Mouse (Mus musculus): ENCODE data around the gene Rhob. TPM values are rescaled to one million over a fixed set of nuclear protein-coding genes. Genes with fewer than 3 reads are reported as not detected.
"Not testable (repeated sequence)": the region's sequence is repeated elsewhere in the genome, so short reads cannot be mapped to it uniquely, and the experiment has no call there.

The Rhob gene
- total RNA-seq, 2 experiments from 2014 or later = 42.1 to 43.0 TPM

DNA sequence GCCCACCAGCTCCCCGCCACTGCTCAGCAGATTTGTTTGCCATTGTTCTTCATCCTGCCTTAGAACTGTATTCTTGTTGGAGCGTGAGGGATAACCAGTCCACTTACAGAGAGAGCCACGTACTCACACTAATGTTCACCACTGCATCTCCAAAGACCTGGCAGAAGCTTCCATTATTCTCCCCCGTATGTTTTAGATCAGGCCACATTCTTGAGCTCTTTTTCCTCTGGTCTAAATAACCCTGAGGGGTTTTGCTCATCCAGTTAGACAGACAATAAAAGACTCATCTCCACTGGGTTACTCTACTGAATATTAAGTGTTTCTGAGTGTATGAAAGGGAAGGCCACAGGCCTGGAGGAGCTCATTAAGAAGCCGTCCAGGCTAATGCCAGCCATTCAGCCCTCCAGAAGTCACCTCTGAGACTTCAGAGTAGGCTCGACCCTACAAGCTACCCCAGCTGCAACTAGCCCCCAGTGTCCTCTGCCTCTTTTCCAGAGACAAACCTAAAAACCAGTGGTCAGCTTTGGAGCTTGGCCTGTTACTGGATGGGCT is 24.9 kb downstream of the Rhob start:
- no peak for DNase-seq

DNA sequence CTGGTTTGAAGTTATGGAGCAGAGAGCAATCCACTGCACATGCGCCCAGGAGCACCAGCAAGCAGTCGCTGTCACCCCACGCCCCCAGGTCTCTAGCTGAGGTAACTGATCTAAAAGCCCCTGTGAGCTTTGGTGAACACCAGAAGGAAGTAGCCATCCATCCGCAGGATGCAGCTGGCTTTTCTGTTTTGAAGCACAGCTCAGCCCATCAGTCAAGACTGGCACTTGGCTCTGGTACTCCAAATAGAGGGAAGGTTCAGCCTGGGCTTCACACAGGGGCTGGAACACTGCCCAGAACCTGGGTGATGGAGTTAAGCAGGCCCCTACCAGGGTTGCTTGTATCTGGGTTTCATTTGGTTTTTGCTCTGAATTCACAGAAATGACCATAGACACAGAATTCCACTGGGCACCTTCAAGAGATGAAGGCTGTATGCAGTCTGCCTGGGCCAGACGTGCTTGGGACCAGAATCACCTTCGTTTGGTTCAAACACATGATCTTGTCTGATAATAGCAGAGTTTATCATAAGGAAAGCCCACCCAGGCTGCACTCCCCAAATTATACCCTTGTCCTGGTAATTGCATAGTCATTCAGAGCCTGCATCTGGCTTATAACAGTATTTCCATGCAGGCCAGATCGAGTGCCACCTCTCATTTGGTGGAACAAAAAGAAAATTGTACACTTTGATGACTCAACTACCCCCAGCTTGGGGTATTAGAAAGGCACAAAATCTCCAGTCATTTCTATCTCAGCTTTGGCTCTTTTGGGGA is 27.0 kb downstream of the Rhob start:
- DNase-seq = no peak

DNA sequence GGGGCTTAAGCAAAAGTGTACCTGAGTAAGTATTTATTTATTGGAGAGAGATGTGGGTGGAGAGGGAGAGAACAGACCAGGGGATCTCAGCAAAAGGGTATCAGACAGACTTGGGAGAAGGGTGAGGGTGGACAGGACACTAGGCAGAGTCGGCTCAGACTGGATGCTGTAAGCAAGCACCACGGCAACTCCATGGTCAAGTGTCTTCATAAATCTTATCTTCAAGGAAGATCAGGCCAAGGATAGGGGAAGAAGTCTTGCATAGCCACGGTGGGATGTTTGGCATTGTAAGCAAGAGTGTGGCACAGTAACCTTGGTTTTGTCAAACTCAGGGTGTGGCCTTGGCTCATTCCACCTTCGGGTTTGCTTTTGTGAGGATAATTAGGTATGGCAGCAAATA is 27.8 kb downstream of the Rhob start:
- DNase-seq = no peak

DNA sequence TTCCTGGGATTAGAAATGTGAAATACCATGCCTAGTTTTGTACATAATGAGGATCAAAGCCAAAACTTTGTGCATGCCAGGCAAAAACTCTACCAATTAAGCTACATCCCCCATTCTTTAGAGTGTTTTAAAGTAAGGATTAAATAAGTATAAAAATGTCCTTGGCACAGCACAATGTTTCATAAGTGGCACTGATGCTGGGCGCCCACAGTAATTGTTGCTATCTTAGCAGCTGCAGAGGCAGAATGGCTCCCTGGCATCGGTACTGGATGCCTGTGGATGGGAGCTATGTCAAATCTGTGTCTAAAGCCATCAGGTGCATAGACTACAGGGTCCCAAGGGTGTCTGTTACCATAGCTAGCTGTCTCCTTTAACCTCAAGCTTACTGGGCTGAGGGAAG is 28.8 kb downstream of the Rhob start:
- DNase-seq = no peak

DNA sequence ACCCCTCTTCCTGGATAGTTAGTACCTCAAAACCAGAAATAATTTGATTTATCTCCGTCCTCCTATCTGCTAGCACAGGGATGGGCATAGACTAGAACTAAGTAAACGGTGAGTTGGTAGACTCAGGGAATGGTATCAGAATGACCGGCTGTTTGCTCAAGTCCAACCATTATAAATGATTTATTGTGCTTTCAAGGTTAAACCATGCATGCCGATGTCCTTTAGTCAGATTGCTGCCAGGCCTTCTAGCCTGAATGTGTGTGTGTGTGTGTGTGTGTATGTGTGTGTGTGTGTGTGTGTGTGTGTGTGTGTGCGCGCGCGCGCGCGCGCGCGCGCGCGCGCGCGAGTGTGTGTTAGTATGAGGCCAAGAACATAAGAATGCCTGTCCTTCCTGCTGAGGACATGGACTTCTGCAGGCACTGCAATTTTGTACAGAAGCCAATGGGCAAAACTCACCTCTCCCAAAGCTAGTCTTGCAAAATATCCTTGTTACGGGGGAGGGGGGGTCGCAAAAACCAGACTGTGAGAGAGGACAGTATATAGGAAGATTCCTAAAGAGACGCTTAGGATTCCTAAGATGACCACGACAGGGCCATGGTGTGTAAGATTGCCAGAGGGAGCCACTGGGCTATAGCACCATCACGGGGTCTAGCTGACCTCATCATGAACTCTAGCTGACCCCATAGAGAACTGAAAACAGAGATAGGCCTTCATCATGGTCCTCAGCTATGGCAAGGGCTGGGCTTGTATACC is 29.9 kb downstream of the Rhob start:
- DNase-seq = no peak

DNA sequence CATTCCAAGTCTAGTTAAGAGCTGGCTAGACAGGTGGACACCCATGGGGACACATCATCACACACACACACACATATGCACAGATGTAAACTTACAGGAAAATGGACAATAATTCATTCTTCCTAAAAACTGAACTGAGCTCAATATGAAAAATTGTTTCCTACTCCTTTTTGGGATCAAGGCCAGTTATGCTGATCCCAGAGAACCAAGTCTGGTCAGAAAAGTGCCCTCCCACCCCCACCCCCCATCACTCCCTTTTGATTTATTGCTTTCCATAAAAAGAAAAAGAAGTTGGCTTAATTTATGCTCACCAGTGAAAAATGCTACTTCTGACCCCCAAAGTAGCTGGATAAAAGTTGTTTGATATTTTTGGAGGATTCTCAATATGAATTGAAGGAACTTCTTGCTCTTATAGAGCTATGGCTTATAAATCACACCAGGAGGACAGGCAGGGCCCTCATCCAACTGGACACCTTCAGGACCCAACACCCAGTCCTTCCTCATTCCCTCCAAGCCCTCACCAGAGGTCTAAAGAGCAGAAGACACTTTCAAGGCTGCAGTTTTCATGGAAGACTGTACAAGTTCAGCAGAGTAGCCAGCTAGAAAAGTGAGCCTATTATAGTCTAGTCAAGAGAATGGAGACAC is 31.5 kb downstream of the Rhob start:
- DNase-seq = no peak

DNA sequence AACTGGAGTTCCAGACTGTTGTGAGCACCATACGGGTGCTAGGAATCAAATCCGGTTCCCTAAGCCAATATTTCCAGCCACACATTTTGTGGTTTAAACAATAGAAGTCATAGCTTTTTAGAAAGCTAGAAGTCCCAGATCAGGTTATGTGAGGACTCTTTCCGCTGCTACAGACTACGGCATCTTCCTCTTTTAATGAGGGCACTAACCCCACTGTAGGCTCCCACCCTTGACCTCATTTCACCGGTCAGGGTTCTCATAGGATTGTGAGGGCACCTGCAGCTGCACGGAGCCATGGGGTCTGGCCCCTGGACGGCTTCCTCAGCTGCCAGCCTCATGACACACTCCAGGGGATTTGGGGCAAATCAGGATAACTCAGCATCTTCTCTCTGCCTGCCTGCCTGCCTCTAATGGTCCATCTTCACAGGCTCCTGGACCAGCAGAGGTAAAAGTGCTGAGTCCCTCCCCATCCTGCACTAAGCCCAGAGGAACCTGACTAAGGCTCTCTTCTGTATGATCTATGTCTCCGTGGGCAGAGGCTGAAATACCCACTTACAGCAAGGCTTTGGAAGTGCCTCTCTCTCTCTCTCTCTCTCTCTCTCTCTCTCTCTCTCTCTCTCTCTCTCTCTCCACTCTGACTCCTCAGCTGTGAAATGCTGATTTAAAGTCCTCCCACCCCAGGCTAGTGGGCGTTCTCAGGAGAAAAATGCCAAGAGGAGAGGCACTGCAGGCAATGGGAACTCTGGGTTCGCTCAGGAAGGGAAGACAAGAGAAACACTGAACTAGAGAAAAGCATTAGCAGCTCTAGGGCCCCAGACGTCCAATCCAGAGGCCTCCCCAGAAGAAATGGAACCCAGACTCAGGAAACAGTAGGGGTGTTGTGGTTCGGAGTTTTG is 32.5 kb downstream of the Rhob start:
- no peak for DNase-seq

DNA sequence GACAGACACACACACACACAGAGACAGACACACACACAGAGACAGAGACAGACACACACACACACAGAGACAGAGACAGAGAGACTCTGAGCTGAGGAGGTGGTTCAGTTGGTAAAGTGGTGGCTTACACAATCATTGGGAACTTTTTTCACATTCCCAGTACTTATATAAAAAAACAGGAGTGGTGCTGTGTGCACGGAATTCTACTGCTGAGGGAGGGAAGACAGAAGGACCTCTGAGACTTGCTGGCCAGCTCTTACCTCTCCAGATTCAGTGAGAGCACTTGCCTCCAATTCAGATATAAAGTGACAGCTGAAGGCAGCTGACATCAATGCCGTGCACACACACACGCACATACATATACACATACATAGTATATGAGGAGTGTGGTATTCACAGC is 34.1 kb downstream of the Rhob start:
- DNase-seq = no peak

DNA sequence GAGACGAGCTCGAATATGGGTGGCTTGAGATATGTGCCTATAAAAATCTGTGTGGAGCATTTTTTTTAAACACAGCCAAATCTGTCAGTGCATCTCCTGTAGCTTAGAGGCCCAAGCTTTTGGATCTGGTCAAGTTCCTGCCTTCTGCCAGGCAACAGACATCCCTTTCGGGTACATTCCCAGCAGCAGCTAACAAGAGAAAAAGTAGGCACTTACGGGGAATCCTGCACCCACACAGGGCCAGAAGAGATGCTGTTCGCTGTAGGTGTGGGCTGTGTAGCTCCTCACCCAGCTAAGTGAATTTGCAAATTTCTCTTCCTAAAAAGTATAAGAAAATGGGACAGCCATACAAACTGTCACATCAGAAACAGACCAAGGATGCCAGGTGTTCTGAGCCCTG is 34.8 kb downstream of the Rhob start:
- DNase-seq = no peak

DNA sequence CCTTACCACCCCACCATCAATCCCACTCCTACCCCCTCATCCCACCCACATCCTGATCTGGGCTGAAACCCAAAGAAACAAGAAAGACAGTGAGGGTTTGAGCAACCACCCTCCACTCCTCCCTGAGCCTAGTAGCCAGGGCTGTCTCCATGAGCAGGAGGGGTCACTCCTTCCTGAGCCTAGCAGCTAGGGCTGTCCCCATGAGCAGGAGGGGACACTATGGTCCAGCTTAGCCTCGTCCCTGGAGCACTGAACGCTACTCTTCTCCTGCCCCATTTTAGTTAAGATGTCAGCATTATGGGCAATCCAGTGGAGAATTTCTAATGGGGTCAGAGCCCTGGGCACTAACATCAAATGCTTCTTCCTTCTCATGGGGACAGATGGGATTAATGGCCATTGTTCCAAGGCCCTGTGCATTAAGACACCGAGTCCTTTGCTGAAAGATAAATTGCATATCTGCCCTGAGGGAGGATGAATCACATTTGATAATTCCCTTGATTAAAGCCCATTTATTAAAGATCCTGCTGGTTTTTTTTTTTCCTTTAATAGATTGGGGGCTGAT is 36.1 kb downstream of the Rhob start:
- DNase-seq = no peak

DNA sequence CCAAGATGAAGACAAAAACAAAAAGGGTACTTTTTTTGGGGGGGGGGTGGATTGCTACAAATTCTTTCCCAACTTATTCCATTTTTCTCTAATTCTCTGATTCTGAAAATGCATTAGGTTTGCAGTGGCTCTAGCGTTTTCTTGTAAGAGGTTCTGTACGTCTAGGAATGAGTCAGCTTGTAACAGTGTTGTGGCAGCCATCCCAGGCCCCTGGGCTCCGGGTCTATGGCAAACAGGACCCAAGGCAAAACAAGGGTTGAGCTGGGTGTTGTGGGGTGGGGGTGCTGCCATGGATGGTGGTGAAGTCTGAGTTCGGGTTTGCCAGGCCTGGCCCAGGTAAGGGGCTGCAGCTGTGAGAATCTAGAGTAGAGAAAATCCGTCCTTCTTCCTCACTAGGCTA is 37.3 kb downstream of the Rhob start:
- DNase-seq = no peak

DNA sequence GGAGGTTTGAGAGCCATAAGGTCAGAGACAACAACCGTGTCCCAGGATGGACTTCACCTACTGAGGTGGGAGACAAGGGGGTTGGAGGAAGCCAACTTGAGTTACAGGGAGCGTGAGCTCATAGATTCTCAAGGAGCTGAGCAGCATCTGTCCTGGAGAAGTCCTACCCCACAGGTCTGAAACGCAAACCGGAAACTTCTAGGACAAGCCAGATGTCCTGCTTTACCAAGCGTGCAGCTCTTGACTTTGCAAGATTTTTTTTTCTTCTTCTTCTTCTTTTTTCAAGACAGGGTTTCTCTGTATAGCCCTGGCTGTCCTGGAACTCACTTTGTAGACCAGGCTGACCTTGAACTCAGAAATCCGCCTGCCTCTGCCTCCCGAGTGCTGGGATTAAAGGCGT is 38.2 kb downstream of the Rhob start:
- not testable (repeated sequence) for DNase-seq

DNA sequence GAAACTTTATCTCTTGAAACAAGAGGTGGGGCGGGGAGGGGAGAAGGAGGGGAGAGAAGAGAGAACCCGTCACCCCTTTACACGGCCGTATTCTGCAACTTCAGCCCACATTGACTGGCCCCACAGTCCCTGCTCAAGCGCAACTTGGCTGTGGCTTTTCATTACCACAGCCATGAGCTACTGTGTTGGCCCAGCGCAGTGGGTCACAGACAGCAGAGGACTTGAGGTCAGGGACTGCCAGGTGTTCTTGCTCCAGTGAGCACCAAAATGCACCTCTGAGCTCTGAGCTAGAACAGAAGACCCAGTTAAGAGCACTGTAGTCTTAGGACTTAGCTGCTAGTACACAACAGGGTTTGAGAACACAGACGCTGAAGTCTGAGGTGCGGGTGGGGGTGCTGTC is 41.4 kb downstream of the Rhob start:
- no peak for DNase-seq

DNA sequence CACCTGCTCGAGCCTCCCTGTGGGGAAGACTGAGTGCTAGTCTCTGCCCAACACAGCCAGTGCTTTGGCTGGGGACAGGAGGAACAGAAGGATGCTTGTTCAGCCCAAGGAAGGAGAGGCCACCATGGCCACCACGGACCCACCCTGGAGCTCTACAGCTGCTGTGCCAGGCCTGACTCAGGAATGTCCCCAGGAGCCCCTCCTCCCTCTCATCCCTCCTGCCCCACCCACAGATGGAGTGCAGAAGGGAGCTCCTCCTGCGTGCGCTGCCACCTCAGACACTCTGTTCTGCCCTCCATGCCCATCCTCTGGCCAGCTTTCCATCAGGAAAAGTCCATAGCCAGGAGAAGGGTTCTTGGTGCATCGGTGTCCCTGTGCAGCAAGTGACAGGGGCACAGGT is 42.8 kb downstream of the Rhob start:
- DNase-seq = no peak

DNA sequence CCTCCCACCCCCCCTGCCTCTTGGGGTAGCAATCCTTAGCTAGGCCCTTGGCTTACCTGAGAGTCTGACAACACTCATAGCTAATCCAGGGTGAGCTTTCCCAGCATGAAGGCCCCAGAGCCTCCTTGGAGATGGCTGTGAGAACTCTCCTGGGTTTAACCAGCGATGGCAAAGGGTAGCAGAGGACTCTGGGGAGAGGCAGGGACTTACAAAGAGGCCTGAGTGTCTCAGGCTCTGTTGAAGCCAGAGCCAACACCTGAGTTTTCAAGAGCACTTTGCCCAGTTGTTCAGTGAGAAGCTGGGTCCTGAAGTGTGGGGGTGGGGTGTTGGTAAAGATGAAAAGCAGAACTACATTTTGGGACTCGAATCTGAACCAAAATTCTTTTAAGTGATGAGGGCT is 44.8 kb downstream of the Rhob start:
- DNase-seq = no peak

DNA sequence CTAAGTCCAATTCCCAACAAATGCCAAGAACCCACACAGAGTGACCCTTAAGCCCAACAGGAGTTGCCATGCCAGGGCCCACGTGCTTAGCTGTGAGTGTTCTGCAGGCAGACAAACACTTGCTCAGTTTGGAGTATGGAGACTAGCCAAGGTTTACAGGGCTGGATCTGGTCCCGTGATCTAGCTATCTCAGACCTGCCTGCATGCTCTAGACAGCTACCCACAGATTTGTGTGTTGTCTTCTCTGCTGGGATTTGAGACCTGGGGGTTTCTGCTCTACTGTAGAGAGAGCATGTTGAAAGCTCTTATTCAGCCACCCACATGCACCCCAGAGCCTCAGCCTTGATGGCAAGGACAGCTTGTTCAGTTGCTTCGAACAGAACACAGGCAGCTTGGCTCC is 45.3 kb downstream of the Rhob start:
- DNase-seq = peak; percentile 55

DNA sequence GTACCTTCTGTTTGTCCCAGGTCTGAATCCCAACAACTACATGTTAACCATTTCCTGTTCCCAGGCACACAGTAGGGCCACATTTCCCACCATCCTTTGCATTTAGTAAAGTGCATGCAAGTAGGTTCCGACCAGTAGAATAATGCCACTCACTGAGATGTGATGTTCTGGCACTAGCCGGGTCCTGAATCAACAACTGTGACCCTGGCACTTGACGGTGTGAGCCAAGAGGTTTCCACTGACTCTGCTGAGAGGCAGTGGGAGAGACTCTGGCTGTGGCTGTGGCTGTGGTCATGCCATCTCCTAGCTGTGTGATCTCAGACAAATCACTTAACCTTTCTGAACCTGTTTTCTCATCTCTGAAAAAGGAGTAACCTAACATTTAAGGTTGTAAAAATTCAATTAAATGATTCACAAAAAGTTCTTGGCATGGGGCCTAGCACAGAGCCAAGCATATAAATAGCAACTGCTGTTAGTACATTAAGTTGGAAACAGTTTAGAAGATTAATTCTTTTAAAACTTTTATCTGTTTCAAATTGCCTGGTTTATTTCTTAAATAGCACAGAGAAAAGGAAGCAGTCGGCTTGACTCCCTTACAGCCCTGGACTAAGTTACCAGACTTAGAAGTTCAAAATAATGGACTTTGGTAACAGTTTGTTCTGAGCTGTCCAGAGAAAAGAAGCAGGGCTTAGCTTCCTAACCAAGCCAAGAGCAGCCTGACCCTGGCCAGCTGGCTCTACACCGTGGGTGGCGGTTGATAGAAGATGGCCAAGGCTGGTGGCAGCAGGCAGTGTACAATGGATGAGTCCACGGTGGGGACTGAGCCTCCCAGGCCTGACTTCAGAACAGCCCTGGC is 46.8 kb downstream of the Rhob start:
- DNase-seq = peak; percentile 73

DNA sequence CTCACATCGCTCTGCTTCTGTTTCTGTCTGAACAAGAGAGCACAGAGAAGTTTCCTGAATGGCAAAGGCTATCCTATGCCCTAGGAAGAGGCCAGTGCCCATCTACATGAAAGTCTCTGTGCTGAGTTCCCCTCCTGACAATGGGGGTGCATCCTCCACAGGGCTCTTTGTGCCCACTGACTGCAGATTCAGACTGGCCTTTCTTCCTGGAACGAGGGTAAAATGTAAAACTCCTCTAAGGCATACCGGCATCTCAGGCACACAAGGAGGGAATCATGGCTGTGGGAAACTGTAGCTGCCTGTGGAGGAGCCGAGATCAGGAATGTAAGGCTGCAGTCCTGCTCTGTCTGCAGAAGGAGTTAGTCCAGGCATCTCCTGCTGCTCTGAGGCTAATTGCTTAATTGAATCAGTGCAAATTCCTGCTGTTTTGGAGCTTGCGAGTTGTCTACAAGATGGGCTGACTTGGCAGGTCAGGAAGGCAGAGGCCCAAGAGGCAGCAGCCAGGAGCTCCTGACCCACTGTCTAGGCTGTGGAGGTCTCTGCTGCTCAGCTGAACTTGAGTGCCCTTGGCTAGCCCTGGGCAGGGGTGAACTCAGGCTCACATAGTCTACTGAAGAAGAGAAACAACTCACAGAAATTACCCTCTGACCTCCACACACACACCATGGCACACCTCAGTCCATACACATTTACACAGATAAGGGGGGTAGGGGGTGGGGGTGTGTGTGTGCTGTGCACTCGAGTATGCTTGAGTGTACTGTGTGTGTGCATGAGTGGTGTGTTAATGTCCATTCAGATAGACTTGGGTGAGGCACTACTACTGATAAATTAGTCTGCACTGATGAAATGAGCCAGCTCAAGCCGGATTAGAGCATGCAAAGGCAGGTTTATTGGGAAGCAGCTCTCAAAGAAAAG is 48.0 kb downstream of the Rhob start:
- DNase-seq = no peak

DNA sequence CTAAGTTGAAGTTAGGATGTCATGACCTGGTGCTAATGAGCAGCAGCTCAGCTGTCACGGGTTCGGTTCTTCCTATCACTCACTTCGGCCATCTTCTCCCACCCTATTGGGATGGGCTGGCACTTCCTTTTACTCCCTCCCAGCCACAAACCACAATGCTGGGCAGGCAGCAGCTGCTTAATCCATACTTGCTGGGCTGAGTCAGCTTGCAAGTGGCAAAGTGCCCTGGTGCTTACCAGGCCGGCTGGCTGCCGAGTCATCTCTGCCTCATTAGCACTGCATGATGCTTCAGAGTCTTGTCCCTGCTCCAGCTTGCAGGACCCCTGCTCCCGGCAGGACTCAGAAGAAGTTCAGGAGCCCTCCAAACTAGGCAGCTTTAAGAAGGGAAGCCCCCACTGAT is 49.2 kb downstream of the Rhob start:
- peak; percentile 56 for DNase-seq

DNA sequence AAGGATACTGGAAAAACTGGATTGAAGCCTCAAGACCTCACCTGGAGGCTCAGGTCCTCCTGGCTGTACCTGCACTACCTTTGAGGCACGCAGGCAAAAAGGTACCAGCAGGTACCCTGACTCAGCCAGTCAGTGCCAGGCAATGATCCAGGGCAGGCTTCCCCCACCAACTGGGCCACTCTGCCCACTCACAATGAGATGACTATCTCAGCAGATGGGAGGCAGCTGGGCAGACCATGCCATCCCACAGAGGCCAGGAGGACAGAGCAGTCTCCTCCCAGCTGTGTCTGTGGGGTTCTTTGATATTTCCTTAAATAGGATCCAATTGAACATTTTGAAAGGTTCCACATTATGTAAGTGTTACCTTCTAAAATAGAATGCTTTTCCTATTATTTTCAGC is 49.8 kb downstream of the Rhob start:
- DNase-seq = no peak
